Mouse (Mus musculus): ENCODE data around the gene Tfr2. TPM values are rescaled to one million over a fixed set of nuclear protein-coding genes. Genes with fewer than 3 reads are reported as not detected.

The Tfr2 gene
- polyA plus RNA-seq, 1 experiment from 2014 or later, result 0.35 TPM

DNA sequence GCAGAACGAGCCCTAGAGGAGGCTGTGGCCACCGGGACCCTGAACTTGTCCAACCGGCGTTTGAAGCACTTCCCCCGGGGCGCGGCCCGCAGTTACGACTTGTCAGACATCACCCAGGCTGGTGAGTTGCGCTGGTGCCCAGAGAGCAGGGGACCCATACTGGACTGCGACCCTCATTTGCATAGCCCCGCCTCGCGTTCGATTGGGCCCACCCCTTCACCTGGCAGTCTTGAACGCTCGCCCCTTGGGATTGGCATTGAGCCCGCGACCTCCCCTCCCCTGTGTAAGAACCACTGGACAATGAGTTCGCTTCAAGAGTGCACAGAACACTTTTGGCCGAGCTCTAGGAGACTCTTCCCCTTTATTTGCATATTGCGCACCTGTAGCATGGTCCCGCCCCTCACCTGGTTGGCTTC, 59.7 kb downstream of the Tfr2 start:
- H3K9ac ChIP-seq, result peak overlapping the region; percentile 90
- peaks cover 50% of the 10 kb centered on the region for H3K4me1 ChIP-seq
- peak overlapping the region; percentile 90 for H3K27ac ChIP-seq
- peak overlapping the region; percentile 89 for H3K4me2 ChIP-seq
- peak overlapping the region; percentile 94 for H3K4me3 ChIP-seq
- H3K9me3 ChIP-seq, result no peaks in the 10 kb centered on the region
- under 1% methylated on average over 23 of the region's 23 CpGs for WGBS
- no peak for ATAC-seq (ENCODE audit: insufficient number of reproducible peaks, insufficient read depth, low FRiP score, low TSS enrichment, low read depth)
- H3K27me3 ChIP-seq, result no peaks in the 10 kb centered on the region
- peaks cover 16% of the 10 kb centered on the region for H3K36me3 ChIP-seq

DNA sequence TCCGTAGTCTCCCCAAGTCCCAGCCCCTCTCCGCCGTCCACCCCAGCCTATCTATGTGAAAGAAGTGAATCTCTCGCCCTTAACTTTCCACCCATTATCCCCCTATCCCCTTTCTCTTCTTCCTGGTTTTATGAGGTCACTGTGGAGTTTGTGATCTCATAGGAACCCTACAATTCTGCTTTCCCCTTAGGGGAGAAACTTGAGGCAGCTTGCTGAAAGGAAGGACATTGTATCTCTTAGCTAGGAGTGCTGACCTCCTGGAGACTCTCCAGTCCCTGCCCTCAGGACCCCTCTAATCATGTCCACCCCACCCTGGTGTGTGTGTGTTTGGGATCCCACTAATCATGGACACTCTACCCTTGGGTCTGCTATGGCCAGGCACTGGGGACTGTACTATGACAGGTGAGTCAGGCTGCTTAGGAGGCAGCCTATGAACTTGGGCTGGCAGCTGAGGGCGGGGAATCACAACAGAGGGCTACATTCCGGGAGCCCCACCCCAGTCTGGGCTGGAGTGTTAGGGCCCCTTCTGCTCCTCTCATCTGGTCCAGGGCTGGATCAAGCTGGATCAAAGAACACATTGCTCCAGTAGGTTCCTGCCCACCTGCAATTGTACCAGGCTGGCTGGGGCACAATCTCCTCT, 60.4 kb downstream of the Tfr2 start:
- H3K4me3 ChIP-seq, result peak overlapping the region; percentile 94
- peak overlapping the region; percentile 90 for H3K9ac ChIP-seq
- H3K36me3 ChIP-seq, result peaks cover 19% of the 10 kb centered on the region
- H3K27me3 ChIP-seq, result no peaks in the 10 kb centered on the region
- peaks cover 50% of the 10 kb centered on the region for H3K4me1 ChIP-seq
- 18% methylated on average over 6 of the region's 6 CpGs for WGBS
- ATAC-seq (ENCODE audit: insufficient number of reproducible peaks, insufficient read depth, low FRiP score, low TSS enrichment, low read depth), result no peak
- peak overlapping the region; percentile 89 for H3K4me2 ChIP-seq
- H3K27ac ChIP-seq, result peak overlapping the region; percentile 90
- no peaks in the 10 kb centered on the region for H3K9me3 ChIP-seq

DNA sequence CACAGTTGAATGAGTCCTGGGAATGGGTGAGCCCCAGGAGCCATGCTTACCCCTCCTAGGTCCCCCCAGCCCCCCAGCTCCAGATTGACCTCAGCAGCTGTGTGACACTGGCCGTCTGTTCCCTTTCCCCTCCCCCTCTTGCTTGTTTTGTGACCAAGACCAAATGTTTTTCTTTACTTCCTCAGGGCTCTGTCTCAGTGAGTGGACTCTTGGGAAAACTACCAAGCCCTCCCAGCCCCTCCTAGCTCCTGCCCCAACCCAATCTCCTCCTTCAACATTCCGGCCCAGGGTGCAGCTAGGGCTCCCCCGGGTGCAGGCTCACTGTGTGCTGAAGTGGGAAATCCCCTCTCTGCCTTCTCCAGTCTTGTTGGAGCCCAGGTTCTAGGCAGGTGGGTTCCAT, 61.0 kb downstream of the Tfr2 start:
- Histone ChIP-seq H3K36me3 (peaks cover 25% of the 10 kb centered on the region), H3K9ac (peak overlapping the region; percentile 90), H3K4me3 (peak overlapping the region; percentile 94), H3K9me3 (no peaks in the 10 kb centered on the region), H3K27ac (peak overlapping the region; percentile 90), H3K27me3 (no peaks in the 10 kb centered on the region), H3K4me1 (peaks cover 50% of the 10 kb centered on the region), H3K4me2 (peak overlapping the region; percentile 89)
- WGBS, result 28% methylated on average over 3 of the region's 3 CpGs
- no peak for ATAC-seq (ENCODE audit: insufficient number of reproducible peaks, insufficient read depth, low FRiP score, low TSS enrichment, low read depth)

DNA sequence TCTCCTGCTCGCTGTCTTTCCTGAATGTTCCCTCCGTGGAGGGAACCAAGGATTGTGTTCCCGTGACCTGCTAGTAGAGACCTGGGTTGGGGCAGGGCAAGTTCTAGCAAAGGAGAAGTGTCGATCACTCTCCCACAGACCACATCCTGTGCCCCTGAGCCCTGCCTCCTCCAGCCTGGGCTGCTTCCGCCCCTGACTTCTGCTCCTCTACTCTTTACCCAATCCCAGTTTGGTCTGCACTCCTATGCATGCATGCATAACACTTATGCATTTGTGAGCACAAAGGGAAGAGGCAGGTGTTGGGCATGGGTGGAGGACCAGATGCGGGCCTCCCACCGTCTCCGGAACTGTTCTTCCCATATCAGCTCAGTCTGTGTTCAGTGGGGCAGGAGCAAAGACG, 61.5 kb downstream of the Tfr2 start:
- WGBS, result 64% methylated on average over 9 of the region's 9 CpGs

DNA sequence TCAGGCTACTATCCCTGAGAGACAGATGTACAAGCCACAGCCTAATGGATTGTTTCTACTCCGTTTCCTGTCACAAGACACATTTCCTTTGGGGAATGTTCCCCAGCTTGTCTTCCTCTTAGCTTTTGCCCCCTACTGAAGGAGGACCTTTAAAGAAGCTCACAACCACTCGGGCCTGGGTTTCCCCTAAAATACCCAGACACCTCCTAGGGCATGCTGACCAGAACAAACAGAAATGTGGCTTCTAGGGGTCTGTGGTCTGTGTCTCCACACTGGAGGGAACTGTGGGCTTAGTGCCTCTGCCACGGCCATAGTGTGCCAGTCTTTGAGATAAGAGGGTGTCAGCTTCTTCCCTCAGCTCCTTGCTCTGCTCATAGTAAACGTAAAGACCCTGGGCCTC, 62.0 kb downstream of the Tfr2 start:
- ATAC-seq (ENCODE audit: insufficient number of reproducible peaks, insufficient read depth, low FRiP score, low TSS enrichment, low read depth), result no peak
- Histone ChIP-seq H3K27me3 (no peaks in the 10 kb centered on the region), H3K9ac (peak overlapping the region; percentile 90), H3K4me1 (peaks cover 50% of the 10 kb centered on the region), H3K4me3 (peak overlapping the region; percentile 94), H3K4me2 (peak overlapping the region; percentile 89), H3K36me3 (peaks cover 35% of the 10 kb centered on the region), H3K27ac (peak overlapping the region; percentile 90), H3K9me3 (no peaks in the 10 kb centered on the region)
- 64% methylated on average over 4 of the region's 4 CpGs for WGBS

More for the DNA sequence above, 61.5 kb downstream of the Tfr2 start:
- Histone ChIP-seq H3K9ac (peak overlapping the region; percentile 90), H3K27me3 (no peaks in the 10 kb centered on the region), H3K4me1 (peaks cover 50% of the 10 kb centered on the region), H3K9me3 (no peaks in the 10 kb centered on the region), H3K36me3 (peaks cover 30% of the 10 kb centered on the region), H3K4me2 (peak overlapping the region; percentile 89), H3K27ac (peak overlapping the region; percentile 90), H3K4me3 (peak overlapping the region; percentile 94)
- ATAC-seq (ENCODE audit: insufficient number of reproducible peaks, insufficient read depth, low FRiP score, low TSS enrichment, low read depth), result no peak

DNA sequence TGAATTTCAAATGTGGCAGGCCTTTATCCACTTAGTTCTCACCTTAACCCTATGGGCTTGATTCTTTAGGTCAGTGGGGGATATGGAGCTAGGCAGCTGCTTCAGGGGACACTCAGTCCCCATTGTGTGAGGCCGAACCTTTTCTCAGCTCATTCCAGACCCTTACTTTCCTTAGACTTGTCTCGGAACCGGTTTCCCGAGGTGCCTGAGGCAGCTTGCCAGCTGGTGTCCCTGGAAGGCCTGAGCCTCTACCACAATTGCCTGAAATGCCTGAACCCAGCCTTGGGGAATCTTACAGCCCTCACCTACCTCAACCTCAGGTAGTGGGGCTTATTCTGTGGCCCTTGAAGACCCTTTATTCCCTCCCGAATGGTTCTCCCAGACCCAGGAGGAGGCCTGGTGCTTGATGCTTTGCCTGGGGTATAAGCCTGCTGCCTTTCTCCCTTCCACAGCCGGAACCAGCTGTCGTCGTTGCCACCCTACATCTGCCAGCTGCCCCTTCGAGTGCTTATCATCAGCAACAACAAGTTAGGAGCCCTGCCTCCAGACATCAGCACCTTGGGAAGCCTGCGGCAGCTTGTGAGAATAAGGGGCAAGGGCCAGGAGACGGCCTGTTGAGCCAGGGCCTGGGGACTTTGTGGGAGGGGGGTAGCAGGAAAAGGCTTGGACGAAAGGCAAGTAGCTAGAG, 63.9 kb downstream of the Tfr2 start:
- Histone ChIP-seq H3K36me3 (peaks cover 54% of the 10 kb centered on the region), H3K9ac (0 out of 2 replicates have a peak overlapping the region, but pooled peaks have one; percentile 27), H3K27ac (no peak overlapping the region; the same call in 1 of the 2 replicates), H3K4me3 (no peak overlapping the region), H3K9me3 (no peaks in the 10 kb centered on the region), H3K27me3 (no peaks in the 10 kb centered on the region), H3K4me1 (peaks cover 39% of the 10 kb centered on the region), H3K4me2 (no peak overlapping the region)
- no peak for ATAC-seq (ENCODE audit: insufficient number of reproducible peaks, insufficient read depth, low FRiP score, low TSS enrichment, low read depth)
- WGBS, result 69% methylated on average over 12 of the region's 12 CpGs

Small RNA genes within 50 kb of the gene (microRNA-seq; reads per million reads assigned to microRNA genes)
- 1.5 reads per million for gene Mir6418

Other genes starting within 250 kb of the Tfr2 start
- gene Slc12a9, start 236.2 kb upstream of the Tfr2 start, polyA plus RNA-seq (2015; fragmentation: Nextera tagmentation; extraction: Ambion mirVana), result 16.0 and 16.1 TPM in 2 replicates
- gene Ephb4, start 219.7 kb upstream of the Tfr2 start, polyA plus RNA-seq (2015; fragmentation: Nextera tagmentation; extraction: Ambion mirVana), result 70.4 and 71.0 TPM in 2 replicates
- gene Zan, start 92.8 kb upstream of the Tfr2 start, polyA plus RNA-seq (2015; fragmentation: Nextera tagmentation; extraction: Ambion mirVana), result 0.11 and 0.17 TPM in 2 replicates
- 48.0 and 56.2 TPM in 2 replicates for gene Pop7, start 67.3 kb upstream of the Tfr2 start, polyA plus RNA-seq (2015; fragmentation: Nextera tagmentation; extraction: Ambion mirVana)
- 16.3 and 17.1 TPM in 2 replicates for gene Gigyf1, start 51.3 kb upstream of the Tfr2 start, polyA plus RNA-seq (2015; fragmentation: Nextera tagmentation; extraction: Ambion mirVana)
- not detected in 2 replicates for gene Epo, start 36.6 kb upstream of the Tfr2 start, polyA plus RNA-seq (2015; fragmentation: Nextera tagmentation; extraction: Ambion mirVana)
- gene Gnb2, start 36.3 kb upstream of the Tfr2 start, polyA plus RNA-seq (2015; fragmentation: Nextera tagmentation; extraction: Ambion mirVana), result 360 and 396 TPM in 2 replicates
- gene Actl6b, start 16.3 kb upstream of the Tfr2 start, polyA plus RNA-seq (2015; fragmentation: Nextera tagmentation; extraction: Ambion mirVana), result 2.8 and 4.5 TPM in 2 replicates
- gene Mospd3, start 31.2 kb downstream of the Tfr2 start, polyA plus RNA-seq (2015; fragmentation: Nextera tagmentation; extraction: Ambion mirVana), result 33.3 and 33.8 TPM in 2 replicates
- gene Pcolce, start 43.9 kb downstream of the Tfr2 start, polyA plus RNA-seq (2015; fragmentation: Nextera tagmentation; extraction: Ambion mirVana), result 122 and 135 TPM in 2 replicates
- gene Fbxo24, start 59.2 kb downstream of the Tfr2 start, polyA plus RNA-seq (2015; fragmentation: Nextera tagmentation; extraction: Ambion mirVana), result 0.13 TPM in 1 of 2 replicates, not detected in the other
- 31.5 and 33.9 TPM in 2 replicates for gene Lrch4, start 59.3 kb downstream of the Tfr2 start, polyA plus RNA-seq (2015; fragmentation: Nextera tagmentation; extraction: Ambion mirVana)
- 7.9 and 8.2 TPM in 2 replicates for gene Gm20605, start 59.3 kb downstream of the Tfr2 start, polyA plus RNA-seq (2015; fragmentation: Nextera tagmentation; extraction: Ambion mirVana)
- gene Sap25, start 71.5 kb downstream of the Tfr2 start, polyA plus RNA-seq (2015; fragmentation: Nextera tagmentation; extraction: Ambion mirVana), result 7.0 and 8.6 TPM in 2 replicates
- 0.26 and 0.32 TPM in 2 replicates for gene Irs3, start 75.9 kb downstream of the Tfr2 start, polyA plus RNA-seq (2015; fragmentation: Nextera tagmentation; extraction: Ambion mirVana)
- gene Agfg2, start 114.9 kb downstream of the Tfr2 start, polyA plus RNA-seq (2015; fragmentation: Nextera tagmentation; extraction: Ambion mirVana), result 15.8 and 19.2 TPM in 2 replicates
- gene Nyap1, start 171.8 kb downstream of the Tfr2 start, polyA plus RNA-seq (2015; fragmentation: Nextera tagmentation; extraction: Ambion mirVana), result 3.5 and 4.4 TPM in 2 replicates
- gene Tsc22d4, start 175.9 kb downstream of the Tfr2 start, polyA plus RNA-seq (2015; fragmentation: Nextera tagmentation; extraction: Ambion mirVana), result 129 and 134 TPM in 2 replicates
- gene Ppp1r35, start 209.0 kb downstream of the Tfr2 start, polyA plus RNA-seq (2015; fragmentation: Nextera tagmentation; extraction: Ambion mirVana), result 28.4 and 30.6 TPM in 2 replicates
- 14.2 and 14.7 TPM in 2 replicates for gene Mepce, start 217.8 kb downstream of the Tfr2 start, polyA plus RNA-seq (2015; fragmentation: Nextera tagmentation; extraction: Ambion mirVana)
- 36.1 and 39.7 TPM in 2 replicates for gene Zcwpw1, start 218.0 kb downstream of the Tfr2 start, polyA plus RNA-seq (2015; fragmentation: Nextera tagmentation; extraction: Ambion mirVana)